Mouse (Mus musculus): ENCODE results near the gene Mllt10. TPM values are rescaled to one million over a fixed set of nuclear protein-coding genes. Genes with fewer than 3 reads are reported as not detected.

Mllt10 gene
- total and polyA plus RNA-seq, 3 experiments, result 23.2 to 44.6 (median 42.8) TPM

DNA sequence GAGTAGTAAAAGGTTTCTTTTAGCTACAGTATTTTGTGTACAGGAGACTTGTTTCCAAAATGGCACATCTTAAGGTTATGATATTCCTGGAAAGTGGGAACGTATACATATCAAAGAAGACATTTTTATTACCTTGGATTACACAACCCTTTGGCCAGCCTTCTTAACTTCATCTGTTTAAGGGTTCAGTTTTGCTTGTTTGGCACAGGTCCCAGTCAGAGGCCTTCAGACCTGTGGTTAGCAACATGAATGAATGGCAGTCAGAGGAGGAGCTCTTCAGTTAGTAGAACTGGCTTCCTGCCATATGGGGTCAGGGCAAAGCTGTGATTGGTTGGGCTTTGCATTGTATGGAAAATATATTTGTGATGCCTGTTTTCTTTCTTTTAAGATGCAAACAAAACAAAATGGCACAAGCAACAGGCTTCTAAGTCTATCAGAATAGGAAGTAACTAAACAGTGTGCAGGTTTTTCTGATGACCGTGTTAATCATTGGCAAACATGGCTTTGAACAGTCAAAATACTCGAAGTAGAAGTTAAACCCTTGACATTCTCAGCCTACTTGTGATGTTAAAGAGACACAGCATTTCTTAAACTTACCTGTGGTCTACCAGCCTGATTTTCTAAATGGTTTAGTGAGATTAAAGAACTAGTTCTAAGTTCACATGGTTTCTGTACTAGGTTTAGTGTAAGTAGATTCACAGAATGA is 140.8 kb downstream of the Mllt10 start:
- DNase-seq, result peak; percentile 83

DNA sequence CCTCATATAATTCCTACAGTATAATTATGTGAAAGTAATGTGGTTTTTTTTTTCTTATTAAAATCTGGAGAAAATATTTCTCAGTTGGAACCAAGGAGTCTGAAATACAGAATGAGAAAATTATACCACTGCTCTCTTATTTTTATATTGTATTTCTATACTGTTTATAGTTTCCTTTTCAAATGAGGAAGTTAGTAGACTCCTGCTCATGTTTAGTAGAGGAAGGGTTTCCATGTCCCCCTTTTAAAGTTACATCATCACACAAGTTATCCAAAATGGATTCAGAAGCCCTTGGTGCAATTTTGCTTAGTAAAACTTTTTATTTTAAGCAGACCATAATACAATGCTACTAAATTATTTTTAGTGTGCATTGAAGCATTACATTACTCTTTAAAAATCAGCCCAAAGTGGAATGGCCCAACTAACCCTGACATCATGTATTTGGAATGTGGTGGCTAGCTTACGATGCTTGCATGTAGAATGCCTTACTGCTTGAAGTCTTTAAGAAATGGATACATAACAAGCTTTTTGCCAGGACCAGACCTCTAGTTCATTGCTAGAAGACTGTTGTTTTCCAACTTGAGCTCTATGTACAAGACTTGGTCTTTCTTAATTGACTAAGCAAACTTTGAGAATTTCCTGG is 146.9 kb downstream of the Mllt10 start:
- DNase-seq, result no peak

- no peak for DNase-seq
These were observed 147.9 kb downstream of the Mllt10 start for GRCm38 (mm10) chr2:18202923-18203322.

DNA sequence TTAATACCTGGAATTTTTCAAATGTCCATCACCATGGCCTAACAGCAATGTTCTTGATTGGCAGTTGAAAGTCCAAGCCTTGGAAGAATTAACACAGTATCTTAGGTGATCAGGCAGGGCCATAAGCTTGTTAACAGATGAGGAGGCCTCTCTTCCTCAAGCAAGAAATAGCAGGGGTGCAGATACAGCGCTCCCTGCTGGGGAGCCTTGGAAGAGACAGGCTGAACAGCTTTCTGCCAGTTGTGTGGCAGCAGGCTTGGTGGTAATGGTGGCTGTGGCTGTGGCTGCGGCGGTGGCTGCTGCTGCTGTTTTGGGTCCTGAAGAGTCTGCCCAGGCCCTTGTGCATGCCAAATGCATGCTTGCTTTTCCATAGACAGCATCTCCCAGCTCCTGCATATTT is 150.1 kb downstream of the Mllt10 start:
- DNase-seq, result peak; percentile 68

- DNase-seq, result no peak
These were observed 151.8 kb downstream of the Mllt10 start for GRCm38 (mm10) chr2:18206811-18207210.

DNA sequence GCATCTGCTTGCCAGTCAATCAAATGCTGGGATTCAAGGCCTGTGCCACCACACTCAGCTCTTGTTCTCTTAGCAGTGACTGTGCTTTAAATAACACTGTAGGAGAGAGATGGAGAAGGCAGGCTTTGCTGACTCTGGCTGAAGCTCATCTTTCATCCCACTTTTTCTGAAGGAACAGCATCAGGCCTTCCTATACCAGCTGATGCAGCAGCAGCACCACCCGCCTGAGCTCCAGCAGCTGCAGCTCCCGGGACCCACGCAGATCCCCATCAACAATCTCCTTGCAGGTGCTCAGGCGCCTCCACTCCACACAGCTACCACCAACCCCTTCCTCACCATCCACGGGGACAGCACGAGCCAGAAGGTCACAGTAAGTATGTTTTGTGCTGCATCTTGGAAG is 153.5 kb downstream of the Mllt10 start:
- no peak for DNase-seq

DNA sequence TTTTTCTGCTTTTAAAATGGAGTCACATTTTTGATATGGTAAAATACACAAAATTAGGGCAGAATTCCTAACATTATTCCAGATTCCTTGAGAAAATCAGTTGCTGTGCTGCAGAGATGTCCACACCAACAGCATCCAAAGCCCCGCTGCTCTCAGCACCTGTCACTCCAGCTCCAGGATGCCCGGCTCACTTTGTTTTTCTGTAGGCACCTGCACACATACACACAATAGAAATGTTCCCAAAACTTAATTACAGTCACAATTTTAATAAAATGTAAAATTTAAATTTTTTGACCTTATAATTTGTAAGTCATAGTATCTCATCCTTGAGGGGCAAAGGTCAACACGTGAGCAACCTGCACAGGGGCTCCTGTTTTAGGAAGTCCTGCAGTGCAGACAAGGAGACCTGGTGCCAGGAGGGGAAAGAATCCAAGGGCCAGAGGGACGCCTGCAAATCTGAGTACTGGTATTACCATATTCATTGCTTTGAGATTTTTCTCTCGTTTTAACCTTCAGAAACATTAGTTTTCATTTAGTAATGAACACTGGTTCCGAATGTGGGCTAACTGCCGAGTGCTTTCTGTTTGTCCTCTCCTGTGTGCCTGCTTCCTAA is 154.3 kb downstream of the Mllt10 start:
- DNase-seq, result no peak

GRCm38 (mm10) chr2:18209948-18210347 is 154.9 kb downstream of the Mllt10 start:
- no peak for DNase-seq

DNA sequence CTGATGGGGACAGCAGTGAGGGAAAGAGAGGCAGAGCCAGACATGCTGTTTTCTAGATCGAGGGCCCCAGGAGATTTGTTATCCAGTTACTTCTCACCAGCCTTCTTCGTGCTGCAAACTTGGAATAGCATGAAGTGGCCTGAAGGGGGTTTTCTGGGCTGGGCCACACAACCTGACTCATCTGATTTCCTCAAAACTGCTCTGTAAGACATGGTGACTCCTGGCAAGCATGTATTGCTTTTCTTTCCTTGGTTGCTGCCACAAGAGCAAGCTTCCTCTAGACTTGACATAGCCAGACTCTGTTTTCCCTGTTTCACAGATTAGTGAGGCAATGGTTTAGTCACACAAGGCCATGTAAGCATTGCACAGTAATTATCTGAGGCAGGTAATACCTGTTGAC is 159.0 kb downstream of the Mllt10 start:
- peak; percentile 7 for DNase-seq

GRCm38 (mm10) chr2:18217867-18218266 is 162.8 kb downstream of the Mllt10 start:
- no peak for DNase-seq

DNA sequence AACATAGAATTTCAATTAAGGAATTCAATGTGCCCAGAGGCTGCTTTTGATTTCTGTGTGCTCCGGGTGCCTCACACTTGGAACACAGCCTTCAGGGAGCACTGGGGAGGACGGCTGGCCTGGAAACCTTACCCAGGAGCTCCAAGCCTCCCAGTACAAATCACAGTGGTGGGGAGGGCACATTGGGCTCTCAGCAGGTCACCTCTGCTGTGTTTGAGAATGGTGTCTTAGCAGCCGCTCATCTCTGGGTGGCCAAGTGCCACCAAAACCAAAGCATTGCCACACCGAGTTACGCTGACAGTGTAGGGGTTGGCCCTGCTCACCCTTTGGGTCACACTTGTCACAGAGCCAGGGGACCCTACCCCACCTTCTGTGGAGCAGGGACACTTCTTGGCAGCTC is 163.5 kb downstream of the Mllt10 start:
- DNase-seq, result no peak

DNA sequence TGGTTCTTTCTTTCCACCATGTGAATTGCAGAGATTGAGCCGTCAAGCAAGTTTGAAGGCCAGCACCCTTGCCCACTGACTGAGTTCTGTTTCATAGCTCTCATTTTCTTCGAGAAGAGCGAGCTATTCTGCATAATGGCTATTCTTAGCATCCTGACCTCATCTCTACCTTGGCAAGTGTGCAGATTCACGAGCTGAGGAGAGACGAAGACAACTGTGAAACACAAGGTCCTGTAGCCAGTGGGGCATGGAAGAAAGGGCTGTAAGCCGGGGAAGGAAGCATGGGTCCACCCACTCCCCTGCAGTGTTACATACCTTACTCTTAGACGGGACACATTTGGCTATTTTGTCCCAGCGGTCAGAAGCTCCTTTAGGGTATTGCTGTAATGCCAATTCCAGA is 164.1 kb downstream of the Mllt10 start:
- DNase-seq, result no peak

DNA sequence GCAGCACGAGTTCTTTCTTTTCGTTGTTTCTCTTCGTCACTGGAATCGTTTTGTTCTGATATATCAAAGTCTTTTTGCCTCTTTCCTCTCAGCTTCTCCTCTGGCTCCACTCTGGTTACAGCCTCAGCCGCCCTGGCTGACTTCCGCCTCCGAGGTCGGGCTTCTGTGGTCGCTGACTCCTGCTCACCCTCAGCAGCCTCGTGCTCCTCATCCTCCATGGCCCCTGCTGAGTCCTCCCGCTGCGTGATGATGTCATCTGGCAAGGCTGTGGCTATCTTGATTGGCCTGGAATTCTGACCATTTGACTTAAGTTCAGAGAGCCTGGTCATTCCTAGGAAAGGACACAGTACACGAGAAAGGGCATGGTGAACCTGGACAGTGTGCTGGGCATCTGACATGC is 164.5 kb downstream of the Mllt10 start:
- no peak for DNase-seq

DNA sequence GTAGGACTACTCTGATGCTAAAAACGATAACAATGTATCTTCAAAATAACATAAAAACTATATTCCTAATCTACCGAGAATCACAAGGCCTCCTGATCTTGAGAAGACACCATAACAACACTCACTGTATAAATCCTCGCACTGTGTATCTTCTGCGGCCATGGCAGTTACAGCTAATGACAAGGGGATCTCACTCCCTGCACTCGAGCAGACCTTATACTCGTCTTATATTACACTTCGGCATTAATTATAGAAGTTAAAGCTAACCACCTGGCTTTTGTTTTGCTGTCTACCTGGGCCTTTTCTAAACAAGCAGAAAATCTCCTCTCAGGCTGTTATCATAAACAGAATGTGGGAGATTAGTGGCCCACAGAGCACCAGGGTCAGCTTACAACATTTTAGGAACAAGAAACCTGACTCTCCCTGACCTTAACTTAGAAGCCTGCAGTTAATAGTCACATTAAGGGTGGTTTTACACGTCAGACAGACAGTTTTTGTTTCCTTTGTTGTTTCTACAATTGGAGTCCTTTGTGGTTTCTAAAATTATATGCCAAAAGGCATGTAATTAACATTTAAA is 173.5 kb downstream of the Mllt10 start:
- no peak for DNase-seq

DNA sequence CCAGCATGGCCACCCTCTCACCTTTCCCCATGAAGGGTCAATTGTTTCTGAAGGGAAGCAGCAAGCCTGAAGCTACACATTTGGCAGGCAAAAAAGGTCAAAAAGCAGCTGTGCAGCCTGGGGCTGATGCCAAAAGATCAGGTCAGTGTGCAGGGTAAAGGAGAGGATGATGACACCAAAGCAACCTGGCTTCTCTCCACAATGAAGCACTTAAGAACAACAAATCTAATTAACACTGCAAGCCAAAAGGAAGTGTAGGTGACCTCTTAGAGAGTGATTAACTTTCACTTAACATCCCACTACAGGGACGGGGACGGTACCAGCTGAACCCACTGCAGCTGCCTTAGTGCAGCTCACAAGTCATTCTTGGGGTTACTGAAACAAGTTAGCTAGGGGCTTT is 174.2 kb downstream of the Mllt10 start:
- peak; percentile 18 for DNase-seq

DNA sequence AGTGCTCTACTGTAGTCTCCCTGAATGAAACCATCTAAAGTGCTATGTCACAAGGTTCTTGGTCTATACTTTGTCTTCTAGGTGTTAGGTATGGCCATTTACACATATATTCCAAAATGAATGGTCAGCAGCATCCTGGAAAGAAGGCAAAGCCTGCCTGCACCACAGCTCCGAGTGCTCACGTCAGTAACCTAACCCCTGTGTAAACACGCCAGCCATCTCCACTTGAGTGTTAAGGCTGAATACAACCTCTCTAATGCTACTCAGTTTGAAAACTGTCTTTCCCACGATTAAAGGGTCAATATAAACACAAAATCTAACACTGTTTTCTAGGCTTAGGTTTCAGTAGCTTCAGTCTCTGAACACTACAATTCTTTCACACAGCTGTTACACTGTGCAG is 176.1 kb downstream of the Mllt10 start:
- DNase-seq, result no peak

DNA sequence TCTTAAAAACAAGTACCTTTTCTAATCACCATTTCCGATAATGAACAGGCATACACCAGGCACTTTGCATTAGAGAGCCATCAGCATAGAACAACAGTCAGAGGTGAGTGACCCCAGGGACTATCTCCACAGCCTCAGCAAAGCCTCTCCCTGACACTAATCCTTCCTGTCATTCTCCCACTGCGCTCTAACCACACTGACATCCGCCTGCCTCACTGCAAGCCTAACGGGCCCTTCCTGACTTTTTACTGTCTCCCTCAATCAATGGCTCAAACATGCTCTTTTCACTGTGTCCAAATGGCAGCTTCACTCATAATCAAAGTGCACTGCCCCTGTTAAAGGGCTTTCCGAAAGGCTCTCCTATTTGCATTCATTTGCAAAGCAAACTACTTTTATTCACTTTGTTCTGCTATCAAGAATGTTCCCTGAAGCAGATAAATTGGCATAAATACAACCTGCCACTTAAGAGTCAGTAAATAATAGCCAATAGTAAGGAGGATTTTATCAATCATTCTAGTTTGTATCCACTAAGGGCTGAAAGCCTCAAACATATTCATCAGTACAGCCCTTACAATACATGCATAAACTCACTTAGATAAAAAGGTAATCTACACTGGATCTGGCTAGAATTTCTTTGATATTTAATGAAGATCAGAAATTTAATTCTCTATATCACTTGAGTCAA is 178.0 kb downstream of the Mllt10 start:
- no peak for DNase-seq

DNA sequence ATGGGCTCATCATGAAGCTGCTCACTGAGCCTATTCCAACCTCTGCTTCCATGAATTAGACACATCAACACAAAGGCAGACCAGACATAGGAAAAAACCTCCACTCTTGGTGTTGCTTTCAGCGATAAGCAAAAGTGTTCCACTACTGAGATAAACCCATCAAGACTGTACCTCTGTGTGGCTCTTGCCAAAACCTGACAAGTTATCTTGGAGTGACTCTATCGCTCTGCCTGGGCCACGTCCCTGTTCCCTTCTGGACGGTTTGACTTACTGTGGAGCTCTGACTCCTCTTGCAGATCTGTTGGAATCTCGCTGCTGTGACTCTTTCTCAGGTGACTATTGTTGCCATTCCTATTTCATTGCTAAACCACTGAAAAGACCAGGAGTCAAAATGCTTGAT is 180.5 kb downstream of the Mllt10 start:
- DNase-seq, result no peak

DNA sequence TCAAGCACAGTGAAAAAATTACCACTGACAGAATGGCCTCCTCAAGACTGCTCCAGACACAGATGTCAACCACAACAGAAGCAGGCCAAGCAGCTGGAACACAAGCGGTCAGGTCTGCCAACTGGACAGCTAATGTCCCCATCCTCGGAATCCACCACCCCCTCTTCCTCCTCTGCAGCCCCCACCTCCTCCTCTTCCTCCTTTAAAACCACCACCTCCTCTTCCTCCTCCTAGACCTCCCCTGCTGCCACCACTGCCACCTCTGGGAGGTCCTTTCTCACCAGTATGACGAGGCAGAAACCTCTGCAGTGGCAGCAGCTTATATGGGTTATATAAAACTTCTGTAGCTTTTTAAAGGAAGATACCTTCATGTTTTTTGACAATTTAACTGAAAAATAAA is 194.2 kb downstream of the Mllt10 start:
- no peak for DNase-seq
